Mouse (Mus musculus) testis, adult 2 months (tissue): ENCODE measurements around the gene Slit3. TPM values are rescaled to one million over a fixed set of nuclear protein-coding genes. Genes with fewer than 3 reads are reported as not detected.
A peak's percentile ranks its signal among the peaks of the same experiment; 100 is the strongest.

ENCODE experiments used
- H3K27ac ChIP-seq: fragments of 200-500 bp; 2 replicates; pipeline ENCODE4 v1.5.1; 2012; ENCODE audit warnings: low read depth, low read length; ENCODE audit not compliant: control insufficient read depth, insufficient read depth
- H3K27me3 ChIP-seq: fragments of 200-500 bp; 2 replicates; pipeline ENCODE4 v1.6.1; 2012; ENCODE audit warnings: mild to moderate bottlenecking, low read length, moderate library complexity; ENCODE audit not compliant: control insufficient read depth, insufficient read depth
- H3K36me3 ChIP-seq: fragments of 200-500 bp; 2 replicates; pipeline ENCODE4 v1.6.1; 2012; ENCODE audit warnings: mild to moderate bottlenecking, low read length; ENCODE audit not compliant: control insufficient read depth, insufficient read depth
- H3K4me1 ChIP-seq: fragments of 200-500 bp; 2 replicates; pipeline ENCODE4 v1.6.1; 2012; ENCODE audit warnings: low read length; ENCODE audit not compliant: control insufficient read depth, insufficient read depth
- H3K4me3 ChIP-seq: fragments of 200-500 bp; 2 replicates; pipeline ENCODE4 v1.5.1; 2012; ENCODE audit warnings: low read depth, mild to moderate bottlenecking, low read length, moderate library complexity, mixed read lengths; ENCODE audit not compliant: control insufficient read depth
- CTCF ChIP-seq: fragments of 200-500 bp; IDR thresholded peaks from 2 replicates; pipeline ENCODE4 v1.5.1; 2012; ENCODE audit warnings: low read depth, mild to moderate bottlenecking, inconsistent platforms, low read length, moderate library complexity; ENCODE audit not compliant: control insufficient read depth, insufficient read depth, insufficient replicate concordance
- POLR2A ChIP-seq: fragments of 200-500 bp; IDR thresholded peaks from 2 replicates; pipeline ENCODE4 v1.6.1; 2012; ENCODE audit warnings: low read depth, mild to moderate bottlenecking, inconsistent platforms, low read length, moderate library complexity; ENCODE audit not compliant: control insufficient read depth
- polyA plus RNA-seq: library from polyadenylated mRNA; depleted of rRNA; stranded (reverse); fragments of >200 nt; gene quantifications from 2 replicates; pipeline ENCODE4 v1.2.3, GENCODE M21; 2012

Gene Slit3
- polyA plus RNA-seq, 1 experiment, result 8.4 TPM

GRCm38 (mm10) chr11:35544112-35545064, 423.4 kb downstream of the Slit3 start:
- TF ChIP-seq POLR2A, result no peak
- no peak for TF ChIP-seq CTCF
- Histone ChIP-seq H3K27ac (peak overlapping the region; percentile 22; the same call in 1 of the 2 replicates), H3K27me3 (no peaks in the 10 kb centered on the region), H3K4me3 (peak overlapping the region; percentile 17), H3K36me3 (no peaks in the 10 kb centered on the region), H3K4me1 (no peaks in the 10 kb centered on the region)

- TF ChIP-seq CTCF (no peak), POLR2A (no peak)
- Histone ChIP-seq H3K27ac (no peak overlapping the region), H3K36me3 (no peaks in the 10 kb centered on the region), H3K4me3 (no peak overlapping the region), H3K27me3 (no peaks in the 10 kb centered on the region; the same call in 1 of the 2 replicates), H3K4me1 (no peaks in the 10 kb centered on the region)
Measured at GRCm38 (mm10) chr11:35546081-35546822, 425.2 kb downstream of the Slit3 start.

GRCm38 (mm10) chr11:35550036-35550435, 429.0 kb downstream of the Slit3 start:
- H3K27ac ChIP-seq, result no peak overlapping the region

GRCm38 (mm10) chr11:35556192-35556591, 435.2 kb downstream of the Slit3 start:
- H3K27me3 ChIP-seq, result no peaks in the 10 kb centered on the region
- no peak overlapping the region for H3K4me3 ChIP-seq
- no peaks in the 10 kb centered on the region for H3K36me3 ChIP-seq
- no peaks in the 10 kb centered on the region for H3K4me1 ChIP-seq
- TF ChIP-seq POLR2A (no peak), CTCF (no peak)
- H3K27ac ChIP-seq, result no peak overlapping the region

More at GRCm38 (mm10) chr11:35550036-35550435, 429.0 kb downstream of the Slit3 start:
- H3K36me3 ChIP-seq, result no peaks in the 10 kb centered on the region
- no peak overlapping the region for H3K4me3 ChIP-seq
- no peaks in the 10 kb centered on the region; the same call in 1 of the 2 replicates for H3K27me3 ChIP-seq
- TF ChIP-seq POLR2A (no peak), CTCF (no peak)
- H3K4me1 ChIP-seq, result no peaks in the 10 kb centered on the region

GRCm38 (mm10) chr11:35557476-35557875, 436.5 kb downstream of the Slit3 start:
- Histone ChIP-seq H3K4me3 (no peak overlapping the region), H3K36me3 (no peaks in the 10 kb centered on the region), H3K27ac (no peak overlapping the region), H3K27me3 (no peaks in the 10 kb centered on the region), H3K4me1 (no peaks in the 10 kb centered on the region)
- TF ChIP-seq CTCF (no peak), POLR2A (no peak)

GRCm38 (mm10) chr11:35558311-35558710, 437.3 kb downstream of the Slit3 start:
- no peaks in the 10 kb centered on the region for H3K36me3 ChIP-seq
- H3K27ac ChIP-seq, result no peak overlapping the region
- TF ChIP-seq CTCF, result no peak
- no peak for TF ChIP-seq POLR2A
- no peak overlapping the region for H3K4me3 ChIP-seq
- no peaks in the 10 kb centered on the region for H3K4me1 ChIP-seq
- no peaks in the 10 kb centered on the region for H3K27me3 ChIP-seq

- H3K36me3 ChIP-seq, result no peaks in the 10 kb centered on the region
- H3K4me1 ChIP-seq, result no peaks in the 10 kb centered on the region
- TF ChIP-seq CTCF (no peak), POLR2A (no peak)
- no peak overlapping the region for H3K4me3 ChIP-seq
- no peaks in the 10 kb centered on the region for H3K27me3 ChIP-seq
- H3K27ac ChIP-seq, result no peak overlapping the region
Measured at GRCm38 (mm10) chr11:35559386-35559785, 438.4 kb downstream of the Slit3 start.
